Mouse (Mus musculus): ENCODE measurements around the gene Duoxa1.

- no peak for TF ChIP-seq GATA1 (IDR thresholded peaks at IDR 0.05; ENCODE audit: borderline replicate concordance, low read length)
- TF ChIP-seq FLI1 (IDR thresholded peaks at IDR 0.05; ENCODE audit: low read length): no peak
Measured at GRCm38 (mm10) chr2:122353765-122354164, 40.2 kb upstream of the Duoxa1 start.

Measured in megakaryocyte, embryonic 14.5 days (primary cell).